Mouse (Mus musculus) heart, embryonic 14.5 days (tissue): ENCODE data around the gene Kidins220. TPM values are rescaled to one million over a fixed set of nuclear protein-coding genes. Genes with fewer than 3 reads are reported as not detected.
A peak's percentile ranks its signal among the peaks of the same experiment; 100 is the strongest.

ENCODE experiments used
- ATAC-seq: fragments of 200-750 bp; cut with Nextera tagmentation; 2 replicates; pipeline ENCODE4 v1.8.0; 2017; ENCODE audit warnings: low read depth, moderate TSS enrichment; ENCODE audit not compliant: insufficient number of reproducible peaks, insufficient read depth, low FRiP score
- H3K27ac ChIP-seq, 2 experiments: fragments of 200-500 bp in 1 of 2; fragments of 300-500 bp in 1 of 2; sonication (generic) in 1 of 2; replicated peaks in 1 of 2; 2 replicates each; pipeline ENCODE4 v1.5.1; 2012 to 2014; ENCODE audit warnings: low read depth in 2 of 2, low read length in 2 of 2, control low read depth in 1 of 2, mild to moderate bottlenecking in 1 of 2, mixed read lengths in 1 of 2; ENCODE audit not compliant: control insufficient read depth in 1 of 2, insufficient read depth in 1 of 2
- H3K27me3 ChIP-seq: fragments of 300-500 bp; sonication (generic); 2 replicates; pipeline ENCODE4 v1.6.1; 2014; ENCODE audit warnings: mild to moderate bottlenecking, low read length, control low read depth; ENCODE audit not compliant: control insufficient read depth, insufficient read depth
- H3K36me3 ChIP-seq: fragments of 300-500 bp; sonication (generic); 2 replicates; pipeline ENCODE4 v1.6.1; 2014; ENCODE audit warnings: mild to moderate bottlenecking, control low read depth, low read length, mixed read lengths; ENCODE audit not compliant: control insufficient read depth, insufficient read depth
- H3K4me1 ChIP-seq, 2 experiments: fragments of 200-500 bp in 1 of 2; fragments of 300-500 bp in 1 of 2; sonication (generic) in 1 of 2; 2 replicates each; pipeline ENCODE4 v1.6.1; 2012 to 2014; ENCODE audit warnings: low read length in 2 of 2, control low read depth in 1 of 2, mixed read lengths in 1 of 2; ENCODE audit not compliant: control insufficient read depth in 2 of 2, insufficient read depth in 2 of 2
- H3K4me2 ChIP-seq: fragments of 300-500 bp; sonication (generic); 2 replicates; pipeline ENCODE4 v1.6.1; 2014; ENCODE audit warnings: mild to moderate bottlenecking, low read length
- H3K4me3 ChIP-seq, 2 experiments: fragments of 200-500 bp in 1 of 2; fragments of 300-500 bp in 1 of 2; sonication (generic) in 1 of 2; 2 replicates each; pipeline ENCODE4 v1.5.1; 2012 to 2014; ENCODE audit warnings: low read length in 2 of 2, mild to moderate bottlenecking in 2 of 2, control low read depth in 1 of 2, low read depth in 1 of 2, moderate library complexity in 1 of 2; ENCODE audit not compliant: control insufficient read depth in 1 of 2, insufficient read depth in 1 of 2
- H3K9ac ChIP-seq: fragments of 300-500 bp; sonication (generic); 2 replicates; pipeline ENCODE4 v1.6.1; 2014; ENCODE audit warnings: mild to moderate bottlenecking, low read length
- H3K9me3 ChIP-seq: fragments of 300-500 bp; sonication (generic); 2 replicates; pipeline ENCODE4 v1.6.1; 2016; ENCODE audit warnings: low read length, control low read depth; ENCODE audit not compliant: control insufficient read depth
- WGBS: fragments of 180-500 bp; shearing (Covaris S2); extraction: QIAGEN DNeasy Blood & Tissue Kit; methylation state at CpG from one replicate; pipeline ENCODE4 v1.1.7; 2014; 5-methylcytosine and 5-hydroxymethylcytosine counted together
- polyA plus RNA-seq: library from polyadenylated mRNA; unstranded; fragments of >200 nt; fragmentation: Nextera tagmentation; extraction: Ambion mirVana; gene quantifications from 2 replicates; pipeline ENCODE4 v1.2.1, GENCODE M21; 2014

Gene Kidins220
- polyA plus RNA-seq, 1 experiment from 2014 or later: 50.1 TPM

DNA sequence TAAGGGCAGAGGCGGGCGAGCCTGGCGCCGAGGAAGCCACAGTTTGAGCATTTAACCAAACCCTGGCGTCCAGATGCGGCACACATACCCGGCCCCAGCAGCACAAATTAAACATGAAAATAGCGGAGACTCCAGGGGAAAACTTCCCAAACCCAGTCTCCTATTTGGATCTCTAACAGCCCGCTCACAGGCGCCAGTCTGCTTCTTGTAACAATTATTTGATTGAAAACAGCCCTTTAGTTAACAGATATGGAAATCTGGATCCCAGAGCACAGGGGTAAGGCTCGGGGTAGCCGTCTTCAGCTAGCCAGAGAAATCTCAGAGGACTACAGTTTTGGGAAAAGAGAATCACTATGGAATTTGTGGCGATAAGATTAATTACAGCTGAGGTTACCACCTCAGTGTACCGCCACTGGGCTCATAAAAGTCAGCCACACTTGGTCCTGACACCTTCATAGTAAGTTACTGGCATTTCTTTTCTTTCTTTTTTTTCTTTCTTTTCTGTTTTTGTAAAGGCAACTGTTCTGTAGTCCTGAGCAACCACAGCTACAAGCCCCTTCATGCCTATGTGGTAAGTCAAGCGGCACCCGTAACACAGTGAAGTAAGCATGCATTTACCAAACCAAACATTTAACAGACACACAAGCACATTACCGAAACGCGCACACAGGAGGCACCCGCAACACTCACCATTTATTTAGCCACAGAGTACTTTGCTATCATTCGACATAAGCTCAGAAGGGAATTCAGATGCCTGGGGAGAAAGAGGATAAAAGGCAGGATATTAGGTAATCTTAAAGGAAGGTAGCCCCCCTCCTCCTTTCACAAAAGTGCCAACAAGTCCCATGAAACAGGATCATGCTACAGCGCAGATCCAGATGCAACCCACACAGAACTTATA lies 120.1 kb downstream of the Kidins220 start:
- no peak for ATAC-seq
- Histone ChIP-seq H3K27ac (peak overlapping the region; percentile 55 to 76), H3K4me2 (peak overlapping the region; percentile 94), H3K4me1 (peaks cover 18 to 28% of the 10 kb centered on the region in 2 experiments), H3K4me3 (peak overlapping the region; percentile 69 to 81), H3K36me3 (peaks cover 6% of the 10 kb centered on the region; the same call in 1 of the 2 replicates), H3K27me3 (no peaks in the 10 kb centered on the region), H3K9ac (peak overlapping the region; percentile 87), H3K9me3 (no peaks in the 10 kb centered on the region)
- WGBS: under 1% methylated on average over 22 of the region's 22 CpGs

- H3K36me3 ChIP-seq: peaks cover 6% of the 10 kb centered on the region; the same call in 1 of the 2 replicates
- no peaks in the 10 kb centered on the region for H3K27me3 ChIP-seq
- H3K27ac ChIP-seq: peak overlapping the region; percentile 55 to 76
- no peaks in the 10 kb centered on the region for H3K9me3 ChIP-seq
- H3K4me1 ChIP-seq: peaks cover 17 to 23% of the 10 kb centered on the region in 2 experiments
- ATAC-seq: no peak
- H3K4me2 ChIP-seq: peak overlapping the region; percentile 94
- H3K9ac ChIP-seq: peak overlapping the region; percentile 87
- H3K4me3 ChIP-seq: peak overlapping the region; percentile 69 to 81
- WGBS: under 1% methylated on average over 19 of the region's 19 CpGs
Measured at GRCm38 (mm10) chr12:25095538-25095937, 120.8 kb downstream of the Kidins220 start.

- H3K4me3 ChIP-seq: peak overlapping the region; percentile 69 to 81
- H3K9me3 ChIP-seq: no peaks in the 10 kb centered on the region
- peak overlapping the region; percentile 87 for H3K9ac ChIP-seq
- H3K4me2 ChIP-seq: peak overlapping the region; percentile 94
- under 1% methylated on average over 41 of the region's 41 CpGs for WGBS
- H3K27me3 ChIP-seq: no peaks in the 10 kb centered on the region
- ATAC-seq: peak; percentile 87
- H3K4me1 ChIP-seq: peaks cover 20 to 22% of the 10 kb centered on the region in 2 experiments
- peaks cover 6% of the 10 kb centered on the region; the same call in 1 of the 2 replicates for H3K36me3 ChIP-seq
- peak overlapping the region; percentile 91 to 97 for H3K27ac ChIP-seq
Measured at GRCm38 (mm10) chr12:25095974-25096639, 121.4 kb downstream of the Kidins220 start.

GRCm38 (mm10) chr12:25096640-25097051 lies 121.9 kb downstream of the Kidins220 start:
- Histone ChIP-seq H3K27ac (peak overlapping the region; percentile 91 to 97), H3K4me3 (peak overlapping the region; percentile 60 to 81), H3K9me3 (no peaks in the 10 kb centered on the region), H3K27me3 (no peaks in the 10 kb centered on the region), H3K9ac (peak overlapping the region; percentile 85), H3K4me1 (peaks cover 21 to 22% of the 10 kb centered on the region in 2 experiments), H3K4me2 (peak overlapping the region; percentile 94), H3K36me3 (peaks cover 6% of the 10 kb centered on the region; the same call in 1 of the 2 replicates)
- under 1% methylated on average over 15 of the region's 15 CpGs for WGBS
- no peak for ATAC-seq

DNA sequence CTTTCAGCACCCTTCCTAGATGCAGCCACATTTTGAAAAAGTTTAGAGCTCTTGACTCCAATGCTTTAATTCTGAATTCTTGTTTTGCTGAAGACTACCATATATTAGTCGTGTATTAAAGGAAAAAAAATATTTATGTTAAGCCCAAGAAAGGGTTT lies 122.2 kb downstream of the Kidins220 start, which contains the start of gene Id2:
Gene Id2, minus strand, starts transcription at position 89 of the 158 bp plus-strand sequence.
- no peak for ATAC-seq
- Histone ChIP-seq H3K4me2 (peak within 1 kb of the TSS; percentile 94), H3K9ac (peak within 1 kb of the TSS; percentile 85), H3K36me3 (peaks cover 6% of the 10 kb centered on the region; the same call in 1 of the 2 replicates), H3K4me1 (peaks cover 21 to 22% of the 10 kb centered on the region in 2 experiments), H3K4me3 (peak within 1 kb of the TSS; percentile 60 to 81), H3K27ac (peak within 1 kb of the TSS; percentile 91 to 97), H3K27me3 (no peaks in the 10 kb centered on the region), H3K9me3 (no peaks in the 10 kb centered on the region)
- WGBS: 6% methylated on average over 1 of the region's 1 CpGs

DNA sequence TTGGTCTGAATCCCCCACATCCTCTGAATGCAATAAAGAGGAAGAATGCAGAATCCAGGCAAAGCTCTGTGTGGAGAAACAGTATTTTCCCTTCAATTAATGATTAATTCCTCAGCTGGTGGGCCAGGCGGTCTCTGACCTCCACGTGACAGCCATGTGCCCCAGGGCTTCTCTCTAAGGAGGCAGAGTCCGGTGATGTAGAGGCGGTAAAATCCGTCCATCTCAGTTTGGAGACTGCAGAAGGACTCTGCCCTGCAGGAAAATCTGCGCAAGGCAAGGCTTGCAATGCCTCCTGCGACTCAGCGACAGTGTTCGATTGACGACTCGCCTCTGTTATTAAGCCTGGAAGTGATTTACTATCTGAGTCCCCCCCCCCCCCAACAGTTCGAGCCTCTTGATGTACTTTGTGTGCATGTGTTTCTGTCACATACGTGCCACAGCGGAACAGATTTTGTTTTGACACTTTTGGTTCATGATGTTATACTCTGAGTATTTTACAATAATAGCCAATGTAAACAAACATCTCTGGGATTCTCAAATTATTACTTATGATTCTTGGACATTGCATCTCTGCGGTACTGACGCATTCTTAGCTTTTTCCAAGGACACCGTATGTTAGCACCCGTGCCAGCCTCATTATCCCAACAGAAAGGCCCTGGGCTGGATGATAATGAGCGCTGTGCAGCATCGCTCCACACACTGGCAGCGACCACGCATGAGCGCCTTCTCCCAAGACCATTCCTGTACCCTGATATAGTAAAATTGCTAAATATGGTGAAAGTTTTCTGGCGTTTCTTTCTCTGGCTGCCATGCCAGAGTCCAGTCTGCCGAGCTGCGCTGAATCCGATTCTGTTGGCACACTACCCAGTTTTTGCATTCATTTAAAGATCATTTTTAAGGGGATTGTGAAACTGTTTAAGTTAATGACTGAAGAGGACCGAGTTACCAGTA lies 122.8 kb downstream of the Kidins220 start:
- Histone ChIP-seq H3K36me3 (peaks cover 6% of the 10 kb centered on the region; the same call in 1 of the 2 replicates), H3K27ac (peak overlapping the region; percentile 87 to 97), H3K4me3 (peak overlapping the region; percentile 39 to 81), H3K4me1 (peaks cover 21 to 22% of the 10 kb centered on the region in 2 experiments), H3K4me2 (peak overlapping the region; percentile 94), H3K9me3 (no peaks in the 10 kb centered on the region), H3K9ac (peak overlapping the region; percentile 85), H3K27me3 (no peaks in the 10 kb centered on the region)
- WGBS: 8% methylated on average over 28 of the region's 28 CpGs
- ATAC-seq: no peak

GRCm38 (mm10) chr12:25098161-25098550 lies 123.4 kb downstream of the Kidins220 start:
- Histone ChIP-seq H3K27ac (peak overlapping the region; percentile 87 to 97), H3K4me1 (peaks cover 17 to 21% of the 10 kb centered on the region in 2 experiments), H3K4me3 (peak overlapping the region; percentile 39 to 81), H3K4me2 (peak overlapping the region; percentile 94), H3K36me3 (peaks cover 6% of the 10 kb centered on the region; the same call in 1 of the 2 replicates), H3K27me3 (no peaks in the 10 kb centered on the region), H3K9me3 (no peaks in the 10 kb centered on the region), H3K9ac (peak overlapping the region; percentile 85)
- ATAC-seq: no peak; the same call in 1 of the 2 replicates
- WGBS: 1% methylated on average over 10 of the region's 10 CpGs
